Mouse (Mus musculus) midbrain, embryonic 12.5 days (tissue): Measurements from ENCODE around the gene Fam189a1. TPM values are rescaled to one million over a fixed set of nuclear protein-coding genes. Genes with fewer than 3 reads are reported as not detected.

Experiments
- ATAC-seq: fragments of 200-750 bp; cut with Nextera tagmentation; 2 replicates; pipeline ENCODE4 v1.8.0; 2017; ENCODE audit warnings: low read depth, moderate TSS enrichment, moderate library complexity; ENCODE audit not compliant: low FRiP score
- H3K27ac ChIP-seq: fragments of 300-500 bp; sonication (generic); replicated peaks from 2 replicates; pipeline ENCODE4 v1.5.1; 2016; ENCODE audit warnings: mild to moderate bottlenecking
- H3K27me3 ChIP-seq: fragments of 300-500 bp; sonication (generic); 2 replicates; pipeline ENCODE4 v1.6.1; 2016; ENCODE audit warnings: mild to moderate bottlenecking
- H3K36me3 ChIP-seq: fragments of 300-500 bp; sonication (generic); 2 replicates; pipeline ENCODE4 v1.6.1; 2016
- H3K4me1 ChIP-seq: fragments of 300-500 bp; sonication (generic); 2 replicates; pipeline ENCODE4 v1.6.1; 2016
- H3K4me2 ChIP-seq: fragments of 300-500 bp; sonication (generic); replicated peaks from 2 replicates; pipeline ENCODE4 v1.6.1; 2016; ENCODE audit warnings: mild to moderate bottlenecking, moderate library complexity
- H3K4me3 ChIP-seq: fragments of 300-500 bp; sonication (generic); 2 replicates; pipeline ENCODE4 v1.5.1; 2016; ENCODE audit warnings: mild to moderate bottlenecking
- H3K9ac ChIP-seq: fragments of 300-500 bp; sonication (generic); replicated peaks from 2 replicates; pipeline ENCODE4 v1.6.1; 2016; ENCODE audit warnings: mild to moderate bottlenecking, moderate library complexity
- H3K9me3 ChIP-seq: fragments of 300-500 bp; sonication (generic); 2 replicates; pipeline ENCODE4 v1.6.1; 2016; ENCODE audit warnings: mild to moderate bottlenecking
- WGBS: fragments of 180-500 bp; shearing (Covaris S2); methylation state at CpG from one replicate; pipeline ENCODE4 v1.1.7; 2016; 5-methylcytosine and 5-hydroxymethylcytosine counted together
- polyA plus RNA-seq: library from polyadenylated mRNA; unstranded; fragments of >200 nt; fragmentation: Nextera tagmentation; extraction: Ambion mirVana; gene quantifications from 2 replicates; pipeline ENCODE4 v1.2.1, GENCODE M21; 2016

Fam189a1 gene
- polyA plus RNA-seq, 1 experiment from 2014 or later, result 4.4 TPM

GRCm38 (mm10) chr7:65064096-65064495 is 92.3 kb downstream of the Fam189a1 start:
- Histone ChIP-seq H3K4me1 (0 out of 2 replicates have a peak, but pooled peaks cover 10% of the 10 kb centered on the region), H3K9me3 (no peaks in the 10 kb centered on the region), H3K27me3 (no peaks in the 10 kb centered on the region), H3K27ac (no peak overlapping the region), H3K4me2 (no peak overlapping the region), H3K36me3 (no peaks in the 10 kb centered on the region), H3K9ac (no peak overlapping the region), H3K4me3 (no peak overlapping the region)
- 6% methylated on average over 3 of the region's 3 CpGs for WGBS
- ATAC-seq, result no peak

GRCm38 (mm10) chr7:65060163-65060799 is 96.1 kb downstream of the Fam189a1 start:
- Histone ChIP-seq H3K27me3 (no peaks in the 10 kb centered on the region), H3K4me3 (no peak overlapping the region), H3K27ac (no peak overlapping the region), H3K9me3 (no peaks in the 10 kb centered on the region), H3K9ac (no peak overlapping the region), H3K36me3 (no peaks in the 10 kb centered on the region), H3K4me2 (no peak overlapping the region), H3K4me1 (0 out of 2 replicates have a peak, but pooled peaks cover 10% of the 10 kb centered on the region)
- WGBS, result 84% methylated on average over 7 of the region's 7 CpGs
- ATAC-seq, result no peak

DNA sequence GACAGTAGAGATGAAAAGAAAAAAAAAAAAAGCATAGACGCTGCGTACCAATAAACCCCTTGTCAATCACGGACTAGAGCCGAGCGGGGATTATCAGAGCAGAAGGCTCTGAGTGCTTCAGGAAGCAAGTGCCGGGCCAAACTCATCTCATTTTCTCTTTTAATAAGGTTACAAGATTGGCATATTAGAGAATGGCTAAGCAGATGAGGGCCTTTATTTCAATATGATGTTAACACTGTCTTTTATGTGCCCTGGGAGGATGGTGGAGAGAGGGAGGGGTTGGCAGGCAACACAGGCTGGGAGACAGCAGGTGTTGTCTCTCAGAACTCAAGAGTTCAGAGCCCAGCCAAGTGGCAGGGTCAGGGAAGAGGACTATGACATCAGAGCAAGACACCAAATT is 99.5 kb downstream of the Fam189a1 start:
- Histone ChIP-seq H3K9ac (no peak overlapping the region), H3K36me3 (no peaks in the 10 kb centered on the region), H3K27ac (no peak overlapping the region), H3K9me3 (no peaks in the 10 kb centered on the region), H3K27me3 (no peaks in the 10 kb centered on the region), H3K4me2 (no peak overlapping the region), H3K4me1 (no peaks in the 10 kb centered on the region), H3K4me3 (no peak overlapping the region)
- WGBS, result 60% methylated on average over 6 of the region's 6 CpGs
- no peak for ATAC-seq

DNA sequence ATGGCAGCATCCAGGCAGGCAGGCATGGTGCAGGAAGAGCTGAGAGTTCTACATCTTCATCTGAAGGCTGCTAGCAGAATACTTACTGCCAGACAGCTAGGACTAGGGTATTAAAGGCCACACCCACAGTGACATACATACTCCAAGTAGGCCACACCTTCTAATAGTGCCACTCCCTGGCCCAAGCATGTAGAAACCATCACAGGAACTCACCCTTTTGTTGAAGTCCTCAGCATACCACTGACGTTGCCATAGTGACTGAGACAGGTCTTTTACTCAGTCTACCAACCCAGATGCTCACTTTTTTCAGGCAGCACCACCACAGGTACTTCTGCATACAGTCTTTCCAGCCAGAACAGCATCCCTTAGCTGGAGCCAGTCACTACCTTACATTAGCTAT is 104.4 kb downstream of the Fam189a1 start:
- no peaks in the 10 kb centered on the region for H3K9me3 ChIP-seq
- H3K4me3 ChIP-seq, result no peak overlapping the region
- no peaks in the 10 kb centered on the region for H3K36me3 ChIP-seq
- H3K4me2 ChIP-seq, result no peak overlapping the region
- 87% methylated on average over 1 of the region's 1 CpGs for WGBS
- no peaks in the 10 kb centered on the region for H3K27me3 ChIP-seq
- H3K9ac ChIP-seq, result no peak overlapping the region
- H3K27ac ChIP-seq, result no peak overlapping the region
- peaks cover 1% of the 10 kb centered on the region for H3K4me1 ChIP-seq
- ATAC-seq, result no peak

DNA sequence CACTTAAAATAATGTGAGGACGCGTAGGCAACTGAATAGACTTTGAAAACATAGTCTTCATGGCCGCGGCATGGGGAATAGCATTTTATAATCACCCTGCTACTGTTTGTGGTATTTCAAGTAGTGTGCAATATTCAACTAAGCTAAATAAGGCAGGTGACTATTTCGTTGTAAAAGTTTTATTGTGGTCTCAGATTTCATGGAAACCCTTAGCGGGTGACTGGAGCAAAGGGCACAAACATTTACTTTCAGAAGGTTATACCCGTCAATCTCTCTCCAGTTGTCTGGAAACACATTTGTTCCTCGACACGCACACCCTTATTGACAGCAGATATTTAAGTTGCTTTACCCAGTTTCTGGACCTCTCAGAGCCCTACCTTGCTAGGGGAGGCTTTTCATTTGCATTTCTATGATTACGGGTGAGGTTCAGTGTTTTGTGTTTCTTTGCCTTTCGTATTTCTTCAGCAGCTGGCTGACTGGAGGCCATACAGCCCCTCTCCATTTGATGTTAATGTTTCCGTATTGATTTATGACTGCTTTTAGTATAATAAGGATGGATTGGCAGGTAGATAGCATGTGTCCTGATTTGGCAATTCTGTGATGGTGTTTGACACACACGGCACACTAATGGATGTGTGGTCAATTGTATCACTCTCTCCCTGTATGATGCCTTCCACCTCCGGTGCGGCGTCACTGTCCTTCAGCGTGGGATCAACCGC is 107.0 kb downstream of the Fam189a1 start:
- 87% methylated on average over 18 of the region's 18 CpGs for WGBS
- Histone ChIP-seq H3K4me3 (no peak overlapping the region), H3K36me3 (no peaks in the 10 kb centered on the region), H3K27ac (no peak overlapping the region), H3K4me1 (peaks cover 14% of the 10 kb centered on the region), H3K9me3 (no peaks in the 10 kb centered on the region), H3K4me2 (no peak overlapping the region), H3K9ac (no peak overlapping the region), H3K27me3 (no peaks in the 10 kb centered on the region)
- no peak for ATAC-seq

DNA sequence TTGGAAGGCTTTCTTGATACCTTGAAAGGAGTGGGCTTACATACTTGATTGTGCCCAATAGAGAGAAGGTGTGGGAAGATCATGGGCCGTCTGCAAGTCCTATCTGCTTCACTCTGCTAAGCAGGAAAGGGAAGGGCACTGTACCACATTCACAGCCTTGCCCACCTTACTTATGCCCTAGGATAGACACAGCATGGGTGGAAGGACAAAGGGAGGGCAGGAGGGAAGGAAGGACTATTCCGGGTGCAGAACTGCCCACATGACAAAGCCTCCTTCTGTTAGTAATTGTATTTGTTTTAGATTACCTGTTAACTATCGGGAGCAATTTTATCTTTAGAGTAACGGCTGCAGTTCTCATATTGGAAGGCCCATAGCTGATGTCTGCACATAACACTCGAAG is 108.7 kb downstream of the Fam189a1 start:
- ATAC-seq, result no peak
- peaks cover 21% of the 10 kb centered on the region for H3K4me1 ChIP-seq
- no peaks in the 10 kb centered on the region for H3K9me3 ChIP-seq
- H3K9ac ChIP-seq, result no peak overlapping the region
- no peaks in the 10 kb centered on the region for H3K27me3 ChIP-seq
- H3K4me2 ChIP-seq, result no peak overlapping the region
- H3K27ac ChIP-seq, result no peak overlapping the region
- 75% methylated on average over 5 of the region's 5 CpGs for WGBS
- no peak overlapping the region for H3K4me3 ChIP-seq
- no peaks in the 10 kb centered on the region for H3K36me3 ChIP-seq

DNA sequence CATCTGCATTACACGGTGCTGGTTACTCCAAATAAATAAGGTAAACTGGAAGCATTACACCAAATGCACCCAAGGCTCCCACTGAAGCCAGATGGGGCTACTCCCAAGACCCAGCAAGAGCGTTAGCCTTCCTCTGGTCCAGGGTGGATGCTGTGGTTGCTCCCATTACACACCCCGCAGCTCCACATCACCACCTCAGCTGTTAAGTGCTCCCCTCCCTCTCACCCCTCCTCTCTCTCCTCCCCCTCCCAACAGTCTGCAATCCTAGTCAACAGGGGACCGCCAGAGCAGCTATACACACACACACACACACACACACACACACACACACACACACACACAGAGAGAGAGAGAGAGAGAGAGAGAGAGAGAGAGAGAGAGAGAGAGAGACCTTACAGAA is 109.7 kb downstream of the Fam189a1 start:
- WGBS, result 52% methylated on average over 4 of the region's 4 CpGs
- Histone ChIP-seq H3K9me3 (no peaks in the 10 kb centered on the region), H3K4me1 (peaks cover 21% of the 10 kb centered on the region), H3K36me3 (no peaks in the 10 kb centered on the region), H3K27ac (no peak overlapping the region), H3K9ac (no peak overlapping the region), H3K4me3 (no peak overlapping the region), H3K27me3 (no peaks in the 10 kb centered on the region), H3K4me2 (no peak overlapping the region)
- peak; percentile 58 for ATAC-seq

DNA sequence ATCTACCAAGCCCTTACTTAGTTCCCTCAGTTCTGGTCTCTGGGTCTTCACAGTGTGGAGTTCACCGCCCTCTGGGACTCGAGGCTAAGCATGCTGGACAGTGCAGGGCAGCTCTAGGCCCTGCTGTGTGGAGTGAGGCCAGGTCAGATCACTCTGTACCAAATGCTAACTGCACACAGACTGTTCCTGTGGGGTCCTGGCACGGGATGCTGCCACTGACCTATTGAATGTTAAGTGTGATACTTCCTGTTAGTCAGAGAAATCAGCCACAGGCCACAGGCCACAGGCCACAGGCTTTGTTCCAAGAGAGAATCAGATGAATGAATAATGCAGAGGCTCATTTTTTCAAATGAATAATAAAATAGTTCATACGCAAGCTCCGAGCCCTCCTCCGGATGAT is 112.1 kb downstream of the Fam189a1 start:
- Histone ChIP-seq H3K27me3 (no peaks in the 10 kb centered on the region), H3K36me3 (no peaks in the 10 kb centered on the region), H3K9ac (no peak overlapping the region), H3K4me1 (peaks cover 21% of the 10 kb centered on the region), H3K4me2 (no peak overlapping the region), H3K27ac (peak overlapping the region; percentile 49; the same call in 1 of the 2 replicates), H3K4me3 (no peak overlapping the region), H3K9me3 (no peaks in the 10 kb centered on the region)
- 64% methylated on average over 6 of the region's 6 CpGs for WGBS
- ATAC-seq, result no peak; the same call in 1 of the 2 replicates

GRCm38 (mm10) chr7:65041106-65041505 is 115.3 kb downstream of the Fam189a1 start:
- no peak for ATAC-seq
- Histone ChIP-seq H3K9me3 (no peaks in the 10 kb centered on the region), H3K4me2 (no peak overlapping the region), H3K27ac (no peak overlapping the region), H3K27me3 (no peaks in the 10 kb centered on the region), H3K9ac (no peak overlapping the region), H3K4me3 (no peak overlapping the region), H3K36me3 (no peaks in the 10 kb centered on the region), H3K4me1 (peaks cover 12% of the 10 kb centered on the region)
- WGBS, result 93% methylated on average over 7 of the region's 7 CpGs

- Histone ChIP-seq H3K4me3 (no peak overlapping the region), H3K27ac (no peak overlapping the region), H3K9ac (no peak overlapping the region), H3K36me3 (no peaks in the 10 kb centered on the region), H3K4me1 (no peaks in the 10 kb centered on the region), H3K4me2 (no peak overlapping the region), H3K27me3 (no peaks in the 10 kb centered on the region), H3K9me3 (no peaks in the 10 kb centered on the region)
- WGBS, result 78% methylated on average over 7 of the region's 7 CpGs
- no peak for ATAC-seq
Observed at GRCm38 (mm10) chr7:65031741-65032140, 124.6 kb downstream of the Fam189a1 start.

DNA sequence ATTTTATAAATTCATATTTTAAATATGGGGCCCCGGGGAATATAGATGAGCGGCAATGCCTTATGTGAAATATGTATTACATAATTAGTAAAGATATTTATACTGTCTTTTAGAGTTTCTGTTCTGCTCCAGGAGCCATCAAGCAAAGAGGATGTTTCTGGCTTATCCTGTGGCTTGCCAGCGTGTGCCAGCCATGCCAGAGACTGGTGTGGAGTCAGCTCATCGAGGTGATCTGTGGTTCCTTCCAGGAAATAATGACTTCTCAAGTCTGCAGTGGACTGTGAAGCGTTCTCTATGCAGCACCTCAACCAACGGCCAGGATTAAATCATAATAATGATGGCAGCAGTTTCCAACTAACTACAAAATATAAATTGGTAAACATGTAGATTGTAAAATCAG is 125.2 kb downstream of the Fam189a1 start:
- Histone ChIP-seq H3K27ac (no peak overlapping the region), H3K9ac (no peak overlapping the region), H3K9me3 (no peaks in the 10 kb centered on the region), H3K36me3 (no peaks in the 10 kb centered on the region), H3K4me3 (no peak overlapping the region), H3K4me2 (no peak overlapping the region), H3K4me1 (no peaks in the 10 kb centered on the region), H3K27me3 (no peaks in the 10 kb centered on the region)
- 87% methylated on average over 6 of the region's 6 CpGs for WGBS
- no peak for ATAC-seq

DNA sequence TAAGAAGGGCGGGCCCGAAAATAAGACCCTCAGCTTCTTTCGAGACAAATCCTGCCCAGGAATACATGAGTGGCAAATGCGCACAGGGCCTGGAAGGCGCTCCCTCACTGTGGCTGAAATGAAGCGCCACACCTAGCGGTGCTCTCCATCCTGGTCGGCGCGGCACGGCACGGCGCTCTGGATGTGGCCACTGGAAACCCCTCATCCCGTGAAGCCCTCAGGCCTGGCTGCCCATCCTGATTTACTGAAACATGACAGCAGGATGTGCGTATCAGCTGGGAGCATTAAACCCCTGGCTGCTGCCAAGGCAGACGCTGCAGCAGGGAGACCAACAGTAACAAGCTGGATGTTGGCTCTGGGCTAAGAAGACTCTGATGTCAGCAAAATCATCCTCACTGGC is 126.4 kb downstream of the Fam189a1 start:
- no peaks in the 10 kb centered on the region for H3K36me3 ChIP-seq
- 89% methylated on average over 16 of the region's 16 CpGs for WGBS
- no peak overlapping the region for H3K4me2 ChIP-seq
- H3K4me3 ChIP-seq, result no peak overlapping the region
- 0 out of 2 replicates have a peak, but pooled peaks cover 6% of the 10 kb centered on the region for H3K9me3 ChIP-seq
- H3K27me3 ChIP-seq, result no peaks in the 10 kb centered on the region
- ATAC-seq, result no peak
- no peak overlapping the region for H3K27ac ChIP-seq
- H3K9ac ChIP-seq, result no peak overlapping the region
- no peaks in the 10 kb centered on the region for H3K4me1 ChIP-seq
